ENCODE assay signal across 19 mouse cellular contexts in genomic region chr15:97151793-97152192, GRCm38 (mm10).
DNase-seq lines count a peak whose midpoint lies in the region; ATAC-seq and TF ChIP-seq lines count a peak whose summit lies in the region.
"Had no signal": no experiment of that assay in that cellular context is flagged by ENCODE, and none has a peak within 500 bp of the region (broad histone marks: within the 10 kb centered on the region; RNA-seq: fewer than 3 reads in every experiment).

No protein-coding gene starts in this region.

- no peak for DNase-seq in forebrain, embryonic 10.5 days (ENCODE audit: extremely low spot score, low spot score)
- DNase-seq in neural tube, embryonic 10.5 days (ENCODE audit: extremely low spot score, low spot score): no peak
- DNase-seq in forebrain, postnatal 0 days: peak; percentile 72
- peak; percentile 85 for DNase-seq in midbrain, postnatal 0 days (ENCODE audit: low spot score)
- no peak for DNase-seq in limb, embryonic 10.5 days (ENCODE audit: low spot score)
- DNase-seq: cerebellum, adult 8-10 months; gastrocnemius, adult 2 months; heart, adult 18-20 months; kidney, adult 18-20 months; kidney, postnatal 10 days; thymus, adult 2 months had no signal

- TF ChIP-seq CTCF in forebrain, postnatal 0 days (IDR thresholded peaks at IDR 0.05; ENCODE audit: low read depth): 0 out of 2 replicates have a peak, but pooled peaks have one; percentile 22
- peak; percentile 28 for TF ChIP-seq CTCF in midbrain, postnatal 0 days (IDR thresholded peaks at IDR 0.05)

- no peak overlapping the region for H3K9ac ChIP-seq in forebrain, embryonic 12.5 days
- 0 out of 2 replicates have a peak overlapping the region, but pooled peaks have one; percentile 38 for H3K9ac ChIP-seq in neural tube, embryonic 13.5 days
- H3K9ac ChIP-seq in forebrain, postnatal 0 days: peak overlapping the region; percentile 18; the same call in 1 of the 2 replicates
- peak overlapping the region; percentile 52 for H3K9ac ChIP-seq in midbrain, postnatal 0 days (replicated peaks; ENCODE audit: low read length, poor library complexity, severe bottlenecking)
- H3K9ac ChIP-seq: embryonic facial prominence, embryonic 12.5 days; heart, embryonic 15.5 days; limb, embryonic 12.5 days; liver, embryonic 14.5 days had no signal

- H3K4me2 ChIP-seq in forebrain, embryonic 12.5 days: no peak overlapping the region
- H3K4me2 ChIP-seq in neural tube, embryonic 13.5 days: peak overlapping the region; percentile 29
- peak overlapping the region; percentile 33 for H3K4me2 ChIP-seq in forebrain, postnatal 0 days (ENCODE audit: low read depth)
- peak overlapping the region; percentile 41 for H3K4me2 ChIP-seq in midbrain, postnatal 0 days (ENCODE audit: low read depth, low read length, poor library complexity, severe bottlenecking)
- H3K4me2 ChIP-seq: embryonic facial prominence, embryonic 12.5 days; heart, embryonic 15.5 days; limb, embryonic 12.5 days had no signal

- peak; percentile 30; the same call in 1 of the 2 replicates for ATAC-seq in forebrain, embryonic 12.5 days (ENCODE audit: low FRiP score)
- ATAC-seq in neural tube, embryonic 13.5 days (ENCODE audit: low read depth): peak; percentile 81
- peak; percentile 94 for ATAC-seq in forebrain, postnatal 0 days
- ATAC-seq in midbrain, postnatal 0 days (ENCODE audit: low FRiP score): peak; percentile 89
- ATAC-seq in CD4-positive, CD25-positive, alpha-beta regulatory T cell, adult 4 months: no peak

- H3K27ac ChIP-seq in forebrain, embryonic 12.5 days: peak overlapping the region; percentile 51
- H3K27ac ChIP-seq in forebrain, embryonic 10.5 days: no peak overlapping the region
- peak overlapping the region; percentile 86 for H3K27ac ChIP-seq in neural tube, embryonic 13.5 days (replicated peaks)
- peak overlapping the region; percentile 82 for H3K27ac ChIP-seq in forebrain, postnatal 0 days (ENCODE audit: low read depth, low read length)
- peak overlapping the region; percentile 89 for H3K27ac ChIP-seq in midbrain, postnatal 0 days (ENCODE audit: low read depth, low read length)
- H3K27ac ChIP-seq in limb, embryonic 10.5 days: no peak overlapping the region
- H3K27ac ChIP-seq: embryonic facial prominence, embryonic 12.5 days; gastrocnemius, adult 2 months; heart, embryonic 15.5 days; limb, embryonic 12.5 days; liver, embryonic 14.5 days had no signal

- H3K36me3 ChIP-seq in forebrain, embryonic 12.5 days (replicated peaks): no peaks in the 10 kb centered on the region
- H3K36me3 ChIP-seq in forebrain, embryonic 10.5 days (replicated peaks): no peaks in the 10 kb centered on the region
- H3K36me3 ChIP-seq in neural tube, embryonic 13.5 days: no peaks in the 10 kb centered on the region
- no peaks in the 10 kb centered on the region for H3K36me3 ChIP-seq in forebrain, postnatal 0 days (ENCODE audit: insufficient read depth)
- H3K36me3 ChIP-seq in midbrain, postnatal 0 days (ENCODE audit: insufficient read depth, low read length): no peaks in the 10 kb centered on the region
- H3K36me3 ChIP-seq in limb, embryonic 10.5 days: no peaks in the 10 kb centered on the region
- H3K36me3 ChIP-seq: embryonic facial prominence, embryonic 12.5 days; heart, embryonic 15.5 days; limb, embryonic 12.5 days had no signal

- no peak overlapping the region for H3K4me3 ChIP-seq in forebrain, embryonic 12.5 days (replicated peaks)
- H3K4me3 ChIP-seq in forebrain, embryonic 10.5 days: no peak overlapping the region
- H3K4me3 ChIP-seq in neural tube, embryonic 13.5 days: no peak overlapping the region
- H3K4me3 ChIP-seq in forebrain, postnatal 0 days (ENCODE audit: low read depth, low read length): peak overlapping the region; percentile 11; the same call in 1 of the 2 replicates
- peak overlapping the region; percentile 18; the same call in 1 of the 2 replicates for H3K4me3 ChIP-seq in midbrain, postnatal 0 days (ENCODE audit: low read depth, low read length)
- no peak overlapping the region for H3K4me3 ChIP-seq in limb, embryonic 10.5 days
- H3K4me3 ChIP-seq: embryonic facial prominence, embryonic 12.5 days; gastrocnemius, adult 2 months; heart, embryonic 15.5 days; limb, embryonic 12.5 days had no signal

- H3K27me3 ChIP-seq in forebrain, embryonic 12.5 days: no peaks in the 10 kb centered on the region
- no peaks in the 10 kb centered on the region for H3K27me3 ChIP-seq in forebrain, embryonic 10.5 days (ENCODE audit: poor library complexity, severe bottlenecking)
- no peaks in the 10 kb centered on the region for H3K27me3 ChIP-seq in neural tube, embryonic 13.5 days
- no peaks in the 10 kb centered on the region for H3K27me3 ChIP-seq in forebrain, postnatal 0 days (ENCODE audit: insufficient read depth, low read length)
- no peaks in the 10 kb centered on the region for H3K27me3 ChIP-seq in midbrain, postnatal 0 days (ENCODE audit: insufficient read depth, low read length)
- no peaks in the 10 kb centered on the region for H3K27me3 ChIP-seq in limb, embryonic 10.5 days (ENCODE audit: low read depth, poor library complexity, severe bottlenecking)
- H3K27me3 ChIP-seq: CH12.LX; embryonic facial prominence, embryonic 12.5 days; heart, embryonic 15.5 days; limb, embryonic 12.5 days had no signal

- H3K9me3 ChIP-seq in forebrain, embryonic 12.5 days: 0 out of 2 replicates have a peak, but pooled peaks cover 4% of the 10 kb centered on the region
- no peaks in the 10 kb centered on the region for H3K9me3 ChIP-seq in forebrain, embryonic 10.5 days
- no peaks in the 10 kb centered on the region for H3K9me3 ChIP-seq in neural tube, embryonic 13.5 days
- H3K9me3 ChIP-seq in forebrain, postnatal 0 days (ENCODE audit: low read length): no peaks in the 10 kb centered on the region
- no peaks in the 10 kb centered on the region for H3K9me3 ChIP-seq in midbrain, postnatal 0 days (ENCODE audit: low read length)
- H3K9me3 ChIP-seq in limb, embryonic 10.5 days (replicated peaks): no peaks in the 10 kb centered on the region
- H3K9me3 ChIP-seq: embryonic facial prominence, embryonic 12.5 days; heart, embryonic 15.5 days had no signal

- H3K4me1 ChIP-seq in forebrain, embryonic 12.5 days: no peaks in the 10 kb centered on the region
- H3K4me1 ChIP-seq in forebrain, embryonic 10.5 days: no peaks in the 10 kb centered on the region
- peaks cover 14% of the 10 kb centered on the region; the same call in 1 of the 2 replicates for H3K4me1 ChIP-seq in neural tube, embryonic 13.5 days (replicated peaks)
- 0 out of 2 replicates have a peak, but pooled peaks cover 5% of the 10 kb centered on the region for H3K4me1 ChIP-seq in forebrain, postnatal 0 days (ENCODE audit: insufficient read depth)
- H3K4me1 ChIP-seq in midbrain, postnatal 0 days (ENCODE audit: insufficient read depth, low read length): peaks cover 8% of the 10 kb centered on the region; the same call in 1 of the 2 replicates
- no peaks in the 10 kb centered on the region for H3K4me1 ChIP-seq in limb, embryonic 10.5 days
- H3K4me1 ChIP-seq: embryonic facial prominence, embryonic 12.5 days; heart, embryonic 15.5 days; limb, embryonic 12.5 days had no signal

- WGBS in forebrain, embryonic 12.5 days: 64% methylated on average over 12 of the region's 12 CpGs
- 84% methylated on average over 12 of the region's 12 CpGs for WGBS in forebrain, embryonic 10.5 days
- 55% methylated on average over 12 of the region's 12 CpGs for WGBS in neural tube, embryonic 13.5 days
- 40% methylated on average over 12 of the region's 12 CpGs for WGBS in forebrain, postnatal 0 days
- WGBS in midbrain, postnatal 0 days: 23% methylated on average over 12 of the region's 12 CpGs
- 89% methylated on average over 12 of the region's 12 CpGs for WGBS in limb, embryonic 10.5 days

Comparison
In these comparisons a context has a peak if more than half of its experiments do, and no peak if none do; other contexts are left out.
1. H3K27ac ChIP-seq: peak in forebrain, embryonic 12.5 days (single experiment), neural tube, embryonic 13.5 days (single experiment), forebrain, postnatal 0 days (single experiment) and midbrain, postnatal 0 days (single experiment); none in forebrain, embryonic 10.5 days (single experiment) and limb, embryonic 10.5 days (single experiment).
2. H3K4me3 ChIP-seq: peak in forebrain, postnatal 0 days (single experiment) and midbrain, postnatal 0 days (single experiment); none in forebrain, embryonic 12.5 days (single experiment), forebrain, embryonic 10.5 days (single experiment), neural tube, embryonic 13.5 days (single experiment) and limb, embryonic 10.5 days (single experiment).
3. DNase-seq: peak in forebrain, postnatal 0 days (single experiment) and midbrain, postnatal 0 days (single experiment); none in forebrain, embryonic 10.5 days (single experiment), neural tube, embryonic 10.5 days (single experiment) and limb, embryonic 10.5 days (single experiment).